Mouse (Mus musculus): ENCODE data around the gene Gm3336. TPM values are rescaled to one million over a fixed set of nuclear protein-coding genes. Genes with fewer than 3 reads are reported as not detected.

Gm3336 gene
- total RNA-seq, 2 experiments from 2014 or later, result not detected

GRCm38 (mm10) chr8:70711041-70711440, 7.3 kb upstream of the Gm3336 start:
- intact Hi-C loops (cut with DNase I), result no loop called here
- no peak for DNase-seq

- intact Hi-C loops (cut with DNase I), result no loop called here
- no peak for DNase-seq
Measured at GRCm38 (mm10) chr8:70713991-70714390, 4.4 kb upstream of the Gm3336 start.

GRCm38 (mm10) chr8:70715086-70715485, 3.3 kb upstream of the Gm3336 start:
- DNase-seq, result no peak
- intact Hi-C loops (cut with DNase I), result no loop called here

GRCm38 (mm10) chr8:70716521-70717400, 1.6 kb upstream of the Gm3336 start:
- intact Hi-C loops (cut with DNase I), result no loop called here
- DNase-seq, result no peak

GRCm38 (mm10) chr8:70719796-70720270, 1.5 kb downstream of the Gm3336 start:
- no peak for DNase-seq
- intact Hi-C loops (cut with DNase I), result loop anchor here (1.0 kb wide), 3 partner anchors 32 to 124 kb away; no protein-coding TSS in a partner anchor

GRCm38 (mm10) chr8:70720739-70721138, 2.4 kb downstream of the Gm3336 start:
- DNase-seq, result peak; percentile 83 to 88
- intact Hi-C loops (cut with DNase I), result loop anchor here (1.0 kb wide), 3 partner anchors 32 to 124 kb away; no protein-coding TSS in a partner anchor

GRCm38 (mm10) chr8:70721601-70722000, 3.3 kb downstream of the Gm3336 start:
- intact Hi-C loops (cut with DNase I), result no loop called here
- no peak for DNase-seq

GRCm38 (mm10) chr8:70723486-70724210, 5.3 kb downstream of the Gm3336 start, which contains the start of gene Pde4c:
Pde4c (plus strand) TSS chr8:70723720.
- intact Hi-C loops (cut with DNase I), result no loop called here
- DNase-seq, result no peak

- no peak for DNase-seq
- intact Hi-C loops (cut with DNase I), result no loop called here
Measured at GRCm38 (mm10) chr8:70724216-70724615, 5.9 kb downstream of the Gm3336 start.

- intact Hi-C loops (cut with DNase I), result no loop called here
- peak; percentile 51 to 64 for DNase-seq
Measured at GRCm38 (mm10) chr8:70725792-70726447, 7.6 kb downstream of the Gm3336 start.

GRCm38 (mm10) chr8:70726721-70727120, 8.4 kb downstream of the Gm3336 start:
- intact Hi-C loops (cut with DNase I), result no loop called here
- no peak for DNase-seq

GRCm38 (mm10) chr8:70729808-70730475, 11.6 kb downstream of the Gm3336 start:
- DNase-seq, result no peak
- intact Hi-C loops (cut with DNase I), result no loop called here

- intact Hi-C loops (cut with DNase I), result no loop called here
Measured at GRCm38 (mm10) chr8:70730956-70731355, 12.6 kb downstream of the Gm3336 start.

GRCm38 (mm10) chr8:70737705-70738104, 19.4 kb downstream of the Gm3336 start:
- DNase-seq, result no peak
- intact Hi-C loops (cut with DNase I), result no loop called here

More at GRCm38 (mm10) chr8:70730956-70731355, 12.6 kb downstream of the Gm3336 start:
- no peak for DNase-seq

GRCm38 (mm10) chr8:70738211-70738610, 19.9 kb downstream of the Gm3336 start:
- DNase-seq, result no peak
- intact Hi-C loops (cut with DNase I), result no loop called here

GRCm38 (mm10) chr8:70741661-70742060, 23.3 kb downstream of the Gm3336 start:
- DNase-seq, result peak; percentile 12 to 16
- intact Hi-C loops (cut with DNase I), result no loop called here

GRCm38 (mm10) chr8:70742176-70742575, 23.8 kb downstream of the Gm3336 start:
- DNase-seq, result peak in 1 of 2 experiments; percentile 34
- intact Hi-C loops (cut with DNase I), result no loop called here

GRCm38 (mm10) chr8:70742981-70743655, 24.8 kb downstream of the Gm3336 start:
- DNase-seq, result peak; percentile 54 to 62
- intact Hi-C loops (cut with DNase I), result no loop called here

All from heart, postnatal 14 days (tissue).